Mouse (Mus musculus): ENCODE data around the gene Cap2. TPM values are rescaled to one million over a fixed set of nuclear protein-coding genes. Genes with fewer than 3 reads are reported as not detected.

The Cap2 gene
- polyA plus RNA-seq, 1 experiment = 6.2 TPM

DNA sequence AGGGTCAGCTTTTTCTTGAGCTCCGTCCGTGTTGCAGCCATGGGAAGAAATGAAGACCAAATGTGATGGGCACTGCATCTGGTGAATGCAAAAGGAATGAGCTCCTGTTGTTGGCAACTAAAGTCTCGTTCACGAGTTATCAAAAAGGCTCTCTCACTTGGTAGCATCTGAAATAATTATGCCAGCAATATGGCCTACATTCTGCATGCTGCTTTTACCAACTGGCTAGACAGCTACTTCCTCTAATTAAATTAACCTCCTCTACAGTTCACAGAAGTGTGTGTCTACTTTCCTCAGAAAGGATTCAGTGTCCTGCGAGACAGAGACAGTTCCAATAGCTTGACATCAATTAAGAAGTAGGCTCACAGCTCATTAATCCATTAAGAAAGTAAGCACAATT, 152.9 kb downstream of the Cap2 start:
- no peaks in the 10 kb centered on the region; the same call in 1 of the 2 replicates for H3K4me1 ChIP-seq (ENCODE audit: control insufficient read depth, insufficient read depth, insufficient read length, low read length)
- TF ChIP-seq POLR2A (IDR thresholded peaks at IDR 0.05; ENCODE audit: low read depth, low read length) (no peak), CTCF (IDR thresholded peaks at IDR 0.05; ENCODE audit: extremely low read depth, insufficient read length, insufficient replicate concordance, low read depth, low read length) (no peak)
- H3K4me3 ChIP-seq (ENCODE audit: low read depth, low read length) = no peak overlapping the region
- no peaks in the 10 kb centered on the region for H3K36me3 ChIP-seq (ENCODE audit: control insufficient read depth, insufficient read depth, low read length)
- WGBS = 90% methylated on average over 5 of the region's 5 CpGs
- no peaks in the 10 kb centered on the region for H3K27me3 ChIP-seq (ENCODE audit: control insufficient read depth, insufficient read depth, low read length)
- no peak overlapping the region for H3K27ac ChIP-seq (ENCODE audit: insufficient read depth, low read depth, low read length)

DNA sequence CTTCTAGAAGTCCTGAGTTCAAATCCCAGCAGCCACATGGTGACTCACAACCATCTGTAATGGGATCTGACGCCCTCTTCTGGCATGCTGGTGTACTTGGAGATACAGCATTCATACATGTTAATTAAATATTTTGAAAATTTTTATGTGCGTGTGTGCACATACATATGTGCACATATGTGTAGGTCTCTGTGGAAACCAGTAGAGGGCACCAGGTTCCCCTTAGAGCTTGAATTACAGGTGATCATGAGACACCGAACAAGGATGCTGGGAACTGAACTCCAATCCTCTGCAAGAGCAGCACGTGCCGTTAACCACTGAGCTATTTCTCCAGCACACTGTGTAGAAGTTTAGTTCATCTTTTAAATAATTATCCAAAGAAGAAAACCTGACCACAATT, 157.6 kb downstream of the Cap2 start:
- WGBS = 94% methylated on average over 5 of the region's 5 CpGs
- TF ChIP-seq CTCF (IDR thresholded peaks at IDR 0.05; ENCODE audit: extremely low read depth, insufficient read length, insufficient replicate concordance, low read depth, low read length) = no peak
- TF ChIP-seq POLR2A (IDR thresholded peaks at IDR 0.05; ENCODE audit: low read depth, low read length) = no peak
- no peaks in the 10 kb centered on the region for H3K4me1 ChIP-seq (ENCODE audit: control insufficient read depth, insufficient read depth, insufficient read length, low read length)

GRCm38 (mm10) chr13:46663461-46663964, 161.9 kb downstream of the Cap2 start:
- Histone ChIP-seq H3K27me3 (ENCODE audit: control insufficient read depth, insufficient read depth, low read length) (no peaks in the 10 kb centered on the region), H3K4me3 (ENCODE audit: low read depth, low read length) (no peak overlapping the region), H3K4me1 (ENCODE audit: control insufficient read depth, insufficient read depth, insufficient read length, low read length) (no peaks in the 10 kb centered on the region), H3K27ac (ENCODE audit: insufficient read depth, low read depth, low read length) (no peak overlapping the region), H3K36me3 (ENCODE audit: control insufficient read depth, insufficient read depth, low read length) (no peaks in the 10 kb centered on the region)
- 24% methylated on average over 4 of the region's 4 CpGs for WGBS
- no peak for TF ChIP-seq POLR2A (IDR thresholded peaks at IDR 0.05; ENCODE audit: low read depth, low read length)
- no peak for TF ChIP-seq CTCF (IDR thresholded peaks at IDR 0.05; ENCODE audit: extremely low read depth, insufficient read length, insufficient replicate concordance, low read depth, low read length)

More for the DNA sequence above, 157.6 kb downstream of the Cap2 start:
- no peak overlapping the region for H3K4me3 ChIP-seq (ENCODE audit: low read depth, low read length)
- no peaks in the 10 kb centered on the region for H3K36me3 ChIP-seq (ENCODE audit: control insufficient read depth, insufficient read depth, low read length)
- H3K27me3 ChIP-seq (ENCODE audit: control insufficient read depth, insufficient read depth, low read length) = no peaks in the 10 kb centered on the region
- no peak overlapping the region for H3K27ac ChIP-seq (ENCODE audit: insufficient read depth, low read depth, low read length)

- TF ChIP-seq POLR2A (IDR thresholded peaks at IDR 0.05; ENCODE audit: low read depth, low read length) (peak; percentile 88), CTCF (IDR thresholded peaks at IDR 0.05; ENCODE audit: extremely low read depth, insufficient read length, insufficient replicate concordance, low read depth, low read length) (no peak)
- under 1% methylated on average over 46 of the region's 46 CpGs for WGBS
- Histone ChIP-seq H3K4me3 (ENCODE audit: low read depth, low read length) (peak within 1 kb of the TSS; percentile 99), H3K36me3 (ENCODE audit: control insufficient read depth, insufficient read depth, low read length) (peaks cover 20% of the 10 kb centered on the region), H3K4me1 (ENCODE audit: control insufficient read depth, insufficient read depth, insufficient read length, low read length) (peaks cover 3% of the 10 kb centered on the region; the same call in 1 of the 2 replicates), H3K27me3 (ENCODE audit: control insufficient read depth, insufficient read depth, low read length) (no peaks in the 10 kb centered on the region; the same call in 1 of the 2 replicates), H3K27ac (ENCODE audit: insufficient read depth, low read depth, low read length) (peak within 1 kb of the TSS; percentile 70)
Measured at GRCm38 (mm10) chr13:46669048-46669619, 167.5 kb downstream of the Cap2 start, which contains the start of gene Fam8a1. TSS of gene Fam8a1 (plus strand) at chr13:46669522.

DNA sequence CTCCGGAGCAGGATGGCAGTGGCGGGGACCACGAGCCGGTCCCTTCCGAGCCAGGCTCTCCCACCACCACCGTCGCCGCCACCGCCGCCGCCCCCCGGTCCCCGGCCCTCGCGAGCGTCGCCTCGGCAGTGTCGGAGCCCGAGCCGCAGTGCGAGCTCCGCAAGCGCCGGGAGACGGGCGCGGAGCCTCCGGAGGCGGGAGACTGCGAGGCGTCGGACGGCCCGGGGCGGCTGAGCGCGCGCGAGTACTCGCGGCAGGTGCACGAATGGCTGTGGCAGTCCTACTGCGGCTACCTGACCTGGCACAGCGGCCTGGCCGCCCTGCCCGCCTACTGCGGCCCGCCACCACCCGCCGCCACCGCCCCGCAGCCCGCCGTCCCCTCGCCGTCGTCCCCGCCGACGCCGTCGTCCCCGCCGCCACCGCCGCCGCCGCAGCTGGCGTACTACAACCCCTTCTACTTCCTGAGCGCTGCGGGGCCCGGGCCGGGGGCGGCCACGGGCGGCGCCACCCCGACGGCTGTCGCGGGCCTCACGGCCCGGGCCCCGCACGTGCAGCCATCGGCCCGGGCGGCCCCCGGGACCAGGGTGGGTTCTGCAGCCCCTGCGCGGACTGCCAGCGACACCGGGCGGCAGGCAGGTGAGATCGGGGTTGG, 168.1 kb downstream of the Cap2 start:
- Histone ChIP-seq H3K36me3 (ENCODE audit: control insufficient read depth, insufficient read depth, low read length) (peaks cover 24% of the 10 kb centered on the region), H3K27me3 (ENCODE audit: control insufficient read depth, insufficient read depth, low read length) (no peaks in the 10 kb centered on the region; the same call in 1 of the 2 replicates), H3K27ac (ENCODE audit: insufficient read depth, low read depth, low read length) (peak overlapping the region; percentile 55), H3K4me3 (ENCODE audit: low read depth, low read length) (peak overlapping the region; percentile 99), H3K4me1 (ENCODE audit: control insufficient read depth, insufficient read depth, insufficient read length, low read length) (peaks cover 3% of the 10 kb centered on the region; the same call in 1 of the 2 replicates)
- TF ChIP-seq CTCF (IDR thresholded peaks at IDR 0.05; ENCODE audit: extremely low read depth, insufficient read length, insufficient replicate concordance, low read depth, low read length) (no peak), POLR2A (IDR thresholded peaks at IDR 0.05; ENCODE audit: low read depth, low read length) (no peak)
- under 1% methylated on average over 90 of the region's 96 CpGs for WGBS

DNA sequence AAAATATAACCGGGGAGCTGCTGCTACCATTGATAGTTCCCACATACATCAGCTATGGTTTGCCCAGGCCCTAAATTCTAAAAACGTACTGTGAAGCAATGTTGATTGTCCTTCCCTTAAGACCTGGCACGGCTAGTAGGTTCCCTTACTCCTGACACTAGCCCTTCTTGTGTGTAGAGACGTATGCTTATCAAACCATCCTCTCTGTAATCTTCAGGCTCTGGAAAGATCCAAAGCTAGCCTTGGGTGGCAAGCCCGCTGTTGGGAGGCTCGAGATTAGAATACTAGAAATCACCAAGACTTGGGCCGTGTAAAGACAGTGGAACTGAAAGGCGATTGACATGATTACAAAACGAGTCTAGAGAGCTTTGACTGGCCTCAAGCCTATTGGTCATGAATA, 168.9 kb downstream of the Cap2 start:
- Histone ChIP-seq H3K27me3 (ENCODE audit: control insufficient read depth, insufficient read depth, low read length) (no peaks in the 10 kb centered on the region; the same call in 1 of the 2 replicates), H3K4me1 (ENCODE audit: control insufficient read depth, insufficient read depth, insufficient read length, low read length) (peaks cover 3% of the 10 kb centered on the region; the same call in 1 of the 2 replicates), H3K27ac (ENCODE audit: insufficient read depth, low read depth, low read length) (peak overlapping the region; percentile 35; the same call in 1 of the 2 replicates), H3K4me3 (ENCODE audit: low read depth, low read length) (peak overlapping the region; percentile 14; the same call in 1 of the 2 replicates), H3K36me3 (ENCODE audit: control insufficient read depth, insufficient read depth, low read length) (peaks cover 27% of the 10 kb centered on the region)
- 34% methylated on average over 9 of the region's 9 CpGs for WGBS
- TF ChIP-seq CTCF (IDR thresholded peaks at IDR 0.05; ENCODE audit: extremely low read depth, insufficient read length, insufficient replicate concordance, low read depth, low read length) = no peak
- TF ChIP-seq POLR2A (IDR thresholded peaks at IDR 0.05; ENCODE audit: low read depth, low read length) = no peak

DNA sequence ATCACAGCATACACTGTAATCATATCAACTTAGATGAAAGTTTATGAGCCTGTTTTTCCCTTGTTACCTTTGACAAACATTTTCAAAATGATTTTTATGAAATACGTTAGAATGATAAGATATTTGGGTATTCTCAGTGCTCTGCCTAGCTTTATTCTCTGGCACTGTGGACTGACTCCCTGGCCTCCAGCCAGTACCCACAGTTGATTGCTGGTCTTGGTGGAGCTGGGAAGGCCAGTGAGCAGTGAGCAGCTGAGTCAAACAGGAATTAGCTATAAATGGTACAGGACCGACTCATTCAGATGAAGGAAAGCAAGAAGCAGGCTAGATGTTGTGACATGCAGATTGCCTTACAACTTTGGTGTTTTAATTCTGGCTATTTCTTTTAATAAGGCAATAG, 173.0 kb downstream of the Cap2 start:
- WGBS = 41% methylated on average over 2 of the region's 2 CpGs
- no peaks in the 10 kb centered on the region; the same call in 1 of the 2 replicates for H3K27me3 ChIP-seq (ENCODE audit: control insufficient read depth, insufficient read depth, low read length)
- H3K27ac ChIP-seq (ENCODE audit: insufficient read depth, low read depth, low read length) = no peak overlapping the region
- H3K4me3 ChIP-seq (ENCODE audit: low read depth, low read length) = no peak overlapping the region
- H3K36me3 ChIP-seq (ENCODE audit: control insufficient read depth, insufficient read depth, low read length) = peaks cover 44% of the 10 kb centered on the region
- TF ChIP-seq CTCF (IDR thresholded peaks at IDR 0.05; ENCODE audit: extremely low read depth, insufficient read length, insufficient replicate concordance, low read depth, low read length) (no peak), POLR2A (IDR thresholded peaks at IDR 0.05; ENCODE audit: low read depth, low read length) (no peak)
- H3K4me1 ChIP-seq (ENCODE audit: control insufficient read depth, insufficient read depth, insufficient read length, low read length) = peaks cover 6% of the 10 kb centered on the region; the same call in 1 of the 2 replicates

Data from small intestine, adult 2 months (tissue).